Mouse (Mus musculus) G1E (cell line): ENCODE data around the gene Zfp217.

Experiments used
- CTCF ChIP-seq: IDR thresholded peaks from 2 replicates; pipeline ENCODE4 v1.5.1; 2012; ENCODE audit warnings: low read depth, low read length, inconsistent platforms, mixed read lengths
- GATA1 ChIP-seq: IDR thresholded peaks from 2 replicates; pipeline ENCODE4 v1.6.1; 2012; ENCODE audit warnings: borderline replicate concordance, low read length, inconsistent platforms, mixed read lengths

GRCm38 (mm10) chr2:170069976-170070375 lies 77.9 kb downstream of the Zfp217 start:
- no peak for TF ChIP-seq CTCF
- TF ChIP-seq GATA1: no peak
